Mouse (Mus musculus) MEL (cell line): Measurements from ENCODE around the gene Cdr2l. TPM values are rescaled to one million over a fixed set of nuclear protein-coding genes. Genes with fewer than 3 reads are reported as not detected.

ENCODE experiments used
- DNase-seq: peaks from one replicate; pipeline ENCODE4 v3.0.0; 2011; ENCODE audit warnings: low read depth, low spot score
- H3K27ac ChIP-seq: 2 replicates; pipeline ENCODE4 v1.5.1; 2012; ENCODE audit warnings: low read depth, mild to moderate bottlenecking, control low read depth, low read length, moderate library complexity; ENCODE audit not compliant: control insufficient read depth
- H3K27me3 ChIP-seq, 2 experiments: fragments of 150-350 bp in 1 of 2; sonication (generic) in 1 of 2; 2 replicates each; pipeline ENCODE4 v1.6.1; 2012; ENCODE audit warnings: low read length in 2 of 2, mild to moderate bottlenecking in 2 of 2, improper control_type of control experiment in 1 of 2, moderate library complexity in 1 of 2; ENCODE audit not compliant: insufficient read depth in 2 of 2, control insufficient read depth in 1 of 2
- H3K36me3 ChIP-seq, 2 experiments: 2 replicates each; pipeline ENCODE4 v1.6.1; 2012 to 2014; ENCODE audit warnings: low read length in 2 of 2, improper control_type of control experiment in 1 of 2, inconsistent platforms in 1 of 2, mild to moderate bottlenecking in 1 of 2; ENCODE audit not compliant: insufficient read depth in 2 of 2, control insufficient read depth in 1 of 2
- H3K4me1 ChIP-seq, 2 experiments: fragments of 150-350 bp in 1 of 2; sonication (generic) in 1 of 2; 2 replicates each; pipeline ENCODE4 v1.6.1; 2012; ENCODE audit warnings: low read length in 2 of 2, improper control_type of control experiment in 1 of 2, mild to moderate bottlenecking in 1 of 2; ENCODE audit not compliant: insufficient read depth in 2 of 2, control insufficient read depth in 1 of 2
- H3K4me3 ChIP-seq, 2 experiments: fragments of 150-350 bp in 1 of 2; sonication (generic) in 1 of 2; 2 replicates each; pipeline ENCODE4 v1.5.1; 2012; ENCODE audit warnings: low read depth in 2 of 2, low read length in 2 of 2, mild to moderate bottlenecking in 2 of 2, moderate library complexity in 2 of 2, control low read depth in 1 of 2, improper control_type of control experiment in 1 of 2; ENCODE audit not compliant: control insufficient read depth in 1 of 2, insufficient read depth in 1 of 2
- H3K79me2 ChIP-seq: 2 replicates; pipeline ENCODE4 v1.6.1; 2012; ENCODE audit warnings: mild to moderate bottlenecking, low read length, moderate library complexity; ENCODE audit not compliant: control insufficient read depth, poor library complexity, insufficient read depth
- H3K9ac ChIP-seq: 2 replicates; pipeline ENCODE4 v1.6.1; 2012; ENCODE audit warnings: low read depth, mild to moderate bottlenecking, control low read depth, low read length, moderate library complexity; ENCODE audit not compliant: control insufficient read depth, poor library complexity, severe bottlenecking
- H3K9me3 ChIP-seq: fragments of 150-350 bp; sonication (generic); replicated peaks from 2 replicates; pipeline ENCODE4 v1.6.1; 2012; ENCODE audit warnings: mild to moderate bottlenecking, low read length, improper control_type of control experiment, moderate library complexity; ENCODE audit not compliant: insufficient read depth
- BHLHE40 ChIP-seq: IDR thresholded peaks from 2 replicates; pipeline ENCODE4 v1.6.1; 2012; ENCODE audit warnings: low read depth, mild to moderate bottlenecking, inconsistent platforms, low read length, improper control_type of control experiment, borderline replicate concordance
- CHD2 ChIP-seq: IDR thresholded peaks from 2 replicates; pipeline ENCODE4 v1.6.1; 2011; ENCODE audit warnings: low read length, improper control_type of control experiment
- CTCF ChIP-seq, 3 experiments: IDR thresholded peaks in 2 of 3; conservative IDR thresholded peaks in 1 of 3; 2 replicates each; pipeline ENCODE4 v1.5.1; 2011 to 2012; ENCODE audit warnings: low read length in 3 of 3, low read depth in 2 of 3, mild to moderate bottlenecking in 2 of 3, improper control_type of control experiment in 1 of 3, inconsistent platforms in 1 of 3, mixed read lengths in 1 of 3, moderate library complexity in 1 of 3; ENCODE audit not compliant: control insufficient read depth in 1 of 3, insufficient read depth in 1 of 3, poor library complexity in 1 of 3, severe bottlenecking in 1 of 3
- E2F4 ChIP-seq: IDR thresholded peaks from 2 replicates; pipeline ENCODE4 v1.6.1; 2011; ENCODE audit warnings: low read depth, low read length, improper control_type of control experiment, borderline replicate concordance
- EP300 ChIP-seq, 2 experiments: IDR thresholded peaks; 2 replicates each; pipeline ENCODE4 v1.6.1; 2011; ENCODE audit warnings: improper control_type of control experiment in 2 of 2, low read length in 2 of 2, low read depth in 1 of 2, mild to moderate bottlenecking in 1 of 2
- HCFC1 ChIP-seq: IDR thresholded peaks from 2 replicates; pipeline ENCODE4 v1.6.1; 2012; ENCODE audit warnings: low read depth, mild to moderate bottlenecking, inconsistent platforms, low read length, improper control_type of control experiment, moderate library complexity
- MAX ChIP-seq: IDR thresholded peaks from 2 replicates; pipeline ENCODE4 v1.6.1; 2011; ENCODE audit warnings: low read length, improper control_type of control experiment
- MXI1 ChIP-seq: IDR thresholded peaks from 2 replicates; pipeline ENCODE4 v1.6.1; 2011; ENCODE audit warnings: mild to moderate bottlenecking, low read depth, low read length, improper control_type of control experiment
- MYB ChIP-seq: IDR thresholded peaks from 2 replicates; pipeline ENCODE4 v1.6.1; 2011; ENCODE audit warnings: mild to moderate bottlenecking, low read depth, low read length, improper control_type of control experiment
- MYC ChIP-seq: IDR thresholded peaks from 2 replicates; pipeline ENCODE4 v1.6.1; 2011; ENCODE audit warnings: low read depth, mild to moderate bottlenecking, low read length, improper control_type of control experiment, moderate library complexity
- NRF1 ChIP-seq: IDR thresholded peaks from 2 replicates; pipeline ENCODE4 v1.6.1; 2014; ENCODE audit warnings: low read depth, mild to moderate bottlenecking, inconsistent platforms, low read length, improper control_type of control experiment, moderate library complexity; ENCODE audit not compliant: poor library complexity, insufficient read depth, severe bottlenecking
- POLR2AphosphoS2 ChIP-seq: IDR thresholded peaks from 2 replicates; pipeline ENCODE4 v1.6.1; 2011; ENCODE audit warnings: low read length, improper control_type of control experiment
- POLR2AphosphoS5 ChIP-seq: IDR thresholded peaks from 2 replicates; pipeline ENCODE4 v1.6.1; 2012; ENCODE audit warnings: low read depth, borderline replicate concordance, mild to moderate bottlenecking, inconsistent platforms, low read length, moderate library complexity, mixed read lengths
- RAD21 ChIP-seq: IDR thresholded peaks from 2 replicates; pipeline ENCODE4 v1.6.1; 2011; ENCODE audit warnings: mild to moderate bottlenecking, low read depth, low read length, improper control_type of control experiment
- SIN3A ChIP-seq: IDR thresholded peaks from 2 replicates; pipeline ENCODE4 v1.6.1; 2012; ENCODE audit warnings: low read length, improper control_type of control experiment, inconsistent platforms
- TAL1 ChIP-seq: IDR thresholded peaks from 2 replicates; pipeline ENCODE4 v1.6.1; 2012; ENCODE audit warnings: mild to moderate bottlenecking, inconsistent platforms, low read length, moderate library complexity, mixed read lengths
- TCF12 ChIP-seq: IDR thresholded peaks from 2 replicates; pipeline ENCODE4 v1.6.1; 2014; ENCODE audit warnings: low read depth, mild to moderate bottlenecking, inconsistent platforms, low read length, improper control_type of control experiment, moderate library complexity
- USF2 ChIP-seq, 2 experiments: IDR thresholded peaks; 2 replicates each; pipeline ENCODE4 v1.6.1; 2011 to 2012; ENCODE audit warnings: improper control_type of control experiment in 2 of 2, low read length in 2 of 2, borderline replicate concordance in 1 of 2, inconsistent platforms in 1 of 2, low read depth in 1 of 2, mild to moderate bottlenecking in 1 of 2; ENCODE audit not compliant: insufficient read depth in 1 of 2
- ZKSCAN1 ChIP-seq: IDR thresholded peaks from 2 replicates; pipeline ENCODE4 v1.6.1; 2012; ENCODE audit warnings: low read depth, mild to moderate bottlenecking, inconsistent platforms, low read length, improper control_type of control experiment, moderate library complexity
- ZMIZ1 ChIP-seq: IDR thresholded peaks from 2 replicates; pipeline ENCODE4 v1.6.1; 2012; ENCODE audit warnings: low read depth, mild to moderate bottlenecking, inconsistent platforms, low read length, improper control_type of control experiment, moderate library complexity
- ZNF384 ChIP-seq: IDR thresholded peaks from 2 replicates; pipeline ENCODE4 v1.6.1; 2012; ENCODE audit warnings: low read depth, mild to moderate bottlenecking, inconsistent platforms, low read length, improper control_type of control experiment
- polyA plus RNA-seq, 2 experiments: library from polyadenylated mRNA; stranded (reverse) in 1 of 2; unstranded in 1 of 2; fragments of >175 nt in 1 of 2; fragments of >200 nt in 1 of 2; gene quantifications; 2 replicates each; pipeline versions ENCODE4 v1.2.1 to v1.2.4; 2012; ENCODE audit warnings: low replicate concordance in 2 of 2, low read depth in 1 of 2; ENCODE audit not compliant: insufficient read length in 2 of 2, insufficient read depth in 1 of 2, missing spikeins in 1 of 2
- total RNA-seq: library from RNA; depleted of rRNA; stranded (reverse); fragments of 300-350 nt; gene quantifications from 2 replicates; pipeline ENCODE4 v1.2.3, GENCODE M21; 2012

Gene Cdr2l
- total and polyA plus RNA-seq, 3 experiments: 5.2 to 8.2 TPM; not detected in 1

DNA sequence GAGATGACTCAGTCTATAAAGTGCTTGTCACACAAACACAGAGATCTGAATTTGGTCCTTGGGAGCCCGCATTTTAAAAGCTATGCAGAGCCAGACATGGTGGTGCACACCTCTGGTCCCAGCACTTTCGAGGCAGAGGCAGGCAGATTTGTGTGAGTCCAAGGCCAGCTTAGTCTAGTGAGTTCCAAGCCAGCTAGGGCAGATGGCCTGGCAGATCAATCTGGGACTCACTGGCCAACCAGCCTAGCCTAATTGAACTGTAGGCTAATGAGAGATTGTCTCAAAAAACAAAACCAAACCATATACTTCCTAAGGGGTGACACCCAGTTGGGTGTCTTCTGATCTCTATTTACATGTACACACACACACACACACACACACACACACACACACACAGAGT lies 40.5 kb upstream of the Cdr2l start:
- Histone ChIP-seq H3K27ac (no peak overlapping the region), H3K4me1 (peaks cover 0 to 4% of the 10 kb centered on the region in 2 experiments; a peak in 1 of 4 replicates), H3K27me3 (peaks cover 0 to 6% of the 10 kb centered on the region in 2 experiments; a peak in 2 of 4 replicates), H3K79me2 (no peaks in the 10 kb centered on the region), H3K9ac (no peak overlapping the region), H3K4me3 (no peak overlapping the region)
- no peak for DNase-seq
- TF ChIP-seq SIN3A (no peak), MYB (no peak), BHLHE40 (no peak), MXI1 (no peak), CTCF (IDR thresholded peaks at IDR 0.05 in 2 of 3, conservative IDR thresholded peaks at IDR 0.05 in 1 of 3; ENCODE audit: control insufficient read depth in 1 of 3, insufficient read depth in 1 of 3, low read depth in 2 of 3, low read length in 3 of 3, poor library complexity in 1 of 3, severe bottlenecking in 1 of 3) (no peak), E2F4 (no peak), ZNF384 (no peak), HCFC1 (no peak), MYC (no peak), POLR2AphosphoS5 (no peak), TCF12 (no peak), TAL1 (no peak), MAX (no peak), EP300 (IDR thresholded peaks at IDR 0.05; ENCODE audit: low read depth in 1 of 2, low read length in 2 of 2) (no peak)
- TF ChIP-seq, all 39 proteins: peak for 0
- Histone ChIP-seq H3K36me3 (no peaks in the 10 kb centered on the region), H3K9me3 (no peaks in the 10 kb centered on the region)

DNA sequence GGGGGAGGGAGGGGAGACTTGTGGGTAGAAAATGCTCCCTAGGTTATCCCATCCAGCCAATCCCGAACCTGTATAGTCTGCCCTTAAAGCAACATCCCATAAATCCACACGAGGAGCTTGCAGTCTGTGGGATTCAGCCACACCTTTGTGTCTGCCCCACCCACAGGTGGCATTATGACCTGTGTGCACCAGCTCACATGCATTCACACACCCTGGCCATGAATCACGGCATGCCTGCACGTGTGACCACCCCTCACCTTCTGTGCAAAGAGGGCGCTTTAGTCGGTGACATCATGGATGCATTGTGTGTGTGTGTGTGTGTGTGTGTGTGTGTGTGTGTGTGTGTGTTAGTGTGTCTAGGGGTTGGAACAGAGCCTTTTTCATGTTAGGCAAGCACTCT lies 39.9 kb upstream of the Cdr2l start:
- H3K27ac ChIP-seq: no peak overlapping the region
- H3K79me2 ChIP-seq: no peaks in the 10 kb centered on the region
- H3K36me3 ChIP-seq: no peaks in the 10 kb centered on the region
- TF ChIP-seq USF2 (IDR thresholded peaks at IDR 0.05; ENCODE audit: borderline replicate concordance in 1 of 2, insufficient read depth in 1 of 2, low read depth in 1 of 2, low read length in 2 of 2): no peak
- TF ChIP-seq MXI1: no peak
- TF ChIP-seq RAD21: no peak
- TF ChIP-seq CTCF (IDR thresholded peaks at IDR 0.05 in 2 of 3, conservative IDR thresholded peaks at IDR 0.05 in 1 of 3; ENCODE audit: control insufficient read depth in 1 of 3, insufficient read depth in 1 of 3, low read depth in 2 of 3, low read length in 3 of 3, poor library complexity in 1 of 3, severe bottlenecking in 1 of 3): no peak
- TF ChIP-seq CHD2: no peak
- no peak for TF ChIP-seq TCF12
- TF ChIP-seq EP300 (IDR thresholded peaks at IDR 0.05; ENCODE audit: low read depth in 1 of 2, low read length in 2 of 2): no peak
- no peak for TF ChIP-seq NRF1
- TF ChIP-seq ZKSCAN1: no peak
- no peak for TF ChIP-seq MYB
- TF ChIP-seq ZNF384: no peak
- no peak for TF ChIP-seq POLR2AphosphoS2
- TF ChIP-seq ZMIZ1: no peak
- H3K4me3 ChIP-seq: no peak overlapping the region
- H3K27me3 ChIP-seq: peaks cover 0 to 6% of the 10 kb centered on the region in 2 experiments; a peak in 2 of 4 replicates
- no peak for DNase-seq
- H3K9ac ChIP-seq: no peak overlapping the region
- peaks cover 0 to 4% of the 10 kb centered on the region in 2 experiments; a peak in 1 of 4 replicates for H3K4me1 ChIP-seq
- no peaks in the 10 kb centered on the region for H3K9me3 ChIP-seq
